14 mouse cellular contexts compared by ENCODE assay signal in the genomic region with DNA sequence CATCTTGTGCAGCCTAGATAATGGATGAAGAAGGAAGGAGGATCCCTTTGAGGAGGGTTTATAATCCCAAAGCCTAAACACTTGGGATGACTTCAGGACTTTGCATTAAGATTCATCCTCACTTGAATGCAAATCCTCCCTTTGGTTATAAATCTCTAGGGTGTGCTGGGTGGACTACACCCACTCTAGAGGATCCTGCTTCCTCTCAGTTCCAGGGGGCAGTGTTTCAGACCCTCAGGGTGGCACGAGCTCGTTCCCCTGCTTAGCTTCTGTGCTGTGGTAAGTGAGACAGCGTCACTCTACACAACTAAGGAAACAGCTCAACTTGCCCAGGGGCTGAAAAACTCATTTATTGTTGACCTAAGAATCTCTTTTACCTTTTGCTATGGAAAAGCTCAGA. TPM values are rescaled to one million over a fixed set of nuclear protein-coding genes. Genes with fewer than 3 reads are reported as not detected.
A peak's percentile ranks its signal among the peaks of the same experiment; 100 is the strongest.
DNase-seq lines count a peak whose midpoint lies in the region; ATAC-seq and TF ChIP-seq lines count a peak whose summit lies in the region.
"Had no signal": no experiment of that assay in that cellular context is flagged by ENCODE, and none has a peak within 500 bp of the region (broad histone marks: within the 10 kb centered on the region; RNA-seq: fewer than 3 reads in every experiment).

No protein-coding gene starts in this region.

- H3K4me2 ChIP-seq in kidney, embryonic 16.5 days (replicated peaks; ENCODE audit: low read depth, low read length): peak overlapping the region; percentile 71
- H3K4me2 ChIP-seq in intestine, embryonic 15.5 days (replicated peaks): peak overlapping the region; percentile 69
- peak overlapping the region; percentile 42 for H3K4me2 ChIP-seq in liver, postnatal 0 days (ENCODE audit: low read depth, low read length)

- no peak for TF ChIP-seq CTCF in liver, postnatal 0 days (IDR thresholded peaks at IDR 0.05; ENCODE audit: low read depth)

- peak overlapping the region; percentile 84 for H3K27ac ChIP-seq in kidney, embryonic 16.5 days (ENCODE audit: low read length)
- peak overlapping the region; percentile 52 for H3K27ac ChIP-seq in intestine, embryonic 15.5 days
- peak overlapping the region; percentile 16; the same call in 1 of the 2 replicates for H3K27ac ChIP-seq in liver, postnatal 0 days (ENCODE audit: low read depth)
- H3K27ac ChIP-seq: forebrain, embryonic 10.5 days; hindbrain, embryonic 15.5 days; neural tube, embryonic 13.5 days had no signal

- no peaks in the 10 kb centered on the region for H3K36me3 ChIP-seq in kidney, embryonic 16.5 days (ENCODE audit: insufficient read depth, low read length)
- H3K36me3 ChIP-seq in intestine, embryonic 15.5 days: no peaks in the 10 kb centered on the region
- no peaks in the 10 kb centered on the region for H3K36me3 ChIP-seq in liver, postnatal 0 days (replicated peaks; ENCODE audit: insufficient read depth, low read length)
- H3K36me3 ChIP-seq: forebrain, embryonic 10.5 days; heart, embryonic 12.5 days; hindbrain, embryonic 15.5 days; neural tube, embryonic 13.5 days had no signal

- peak; percentile 50 for ATAC-seq in kidney, embryonic 16.5 days (ENCODE audit: low FRiP score, low TSS enrichment)
- ATAC-seq in intestine, embryonic 15.5 days: peak; percentile 50
- ATAC-seq in liver, postnatal 0 days: no peak
- no peak for ATAC-seq in erythroblast, adult 5-6 weeks (replicated peaks; ENCODE audit: low FRiP score, poor library complexity, severe bottlenecking)

- no peaks in the 10 kb centered on the region for H3K9me3 ChIP-seq in kidney, embryonic 16.5 days (ENCODE audit: low read length)
- no peaks in the 10 kb centered on the region for H3K9me3 ChIP-seq in intestine, embryonic 15.5 days
- H3K9me3 ChIP-seq in liver, postnatal 0 days (ENCODE audit: low read length): no peaks in the 10 kb centered on the region
- H3K9me3 ChIP-seq: forebrain, embryonic 10.5 days; heart, embryonic 12.5 days; hindbrain, embryonic 15.5 days; neural tube, embryonic 13.5 days had no signal

- peaks cover 31% of the 10 kb centered on the region for H3K4me1 ChIP-seq in kidney, embryonic 16.5 days (ENCODE audit: insufficient read depth, low read length)
- H3K4me1 ChIP-seq in intestine, embryonic 15.5 days (replicated peaks): peaks cover 18% of the 10 kb centered on the region
- H3K4me1 ChIP-seq in liver, postnatal 0 days (ENCODE audit: insufficient read depth): peaks cover 6% of the 10 kb centered on the region

- H3K4me3 ChIP-seq in kidney, embryonic 16.5 days (ENCODE audit: low read length): peak overlapping the region; percentile 6; the same call in 1 of the 2 replicates
- no peak overlapping the region for H3K4me3 ChIP-seq in intestine, embryonic 15.5 days (replicated peaks)
- no peak overlapping the region for H3K4me3 ChIP-seq in liver, postnatal 0 days (ENCODE audit: low read depth, low read length)
- H3K4me3 ChIP-seq: forebrain, embryonic 10.5 days; heart, embryonic 12.5 days; neural tube, embryonic 13.5 days had no signal

- 0 out of 2 replicates have a peak, but pooled peaks cover 3% of the 10 kb centered on the region for H3K27me3 ChIP-seq in kidney, embryonic 16.5 days (ENCODE audit: insufficient read depth, low read length)
- no peaks in the 10 kb centered on the region for H3K27me3 ChIP-seq in intestine, embryonic 15.5 days (replicated peaks)
- H3K27me3 ChIP-seq in liver, postnatal 0 days (ENCODE audit: insufficient read depth, low read length): no peaks in the 10 kb centered on the region; the same call in 1 of the 2 replicates

- no peak overlapping the region; the same call in 1 of the 2 replicates for H3K9ac ChIP-seq in kidney, embryonic 16.5 days (replicated peaks; ENCODE audit: low read length)
- no peak overlapping the region for H3K9ac ChIP-seq in intestine, embryonic 15.5 days
- H3K9ac ChIP-seq in liver, postnatal 0 days (replicated peaks): no peak overlapping the region
- H3K9ac ChIP-seq: heart, embryonic 12.5 days; hindbrain, embryonic 15.5 days; neural tube, embryonic 13.5 days had no signal

- DNase-seq in embryo, embryonic 11 days: peak; percentile 9
- DNase-seq in embryo, embryonic 10 days (ENCODE audit: low spot score): no peak
- no peak for DNase-seq in kidney, adult 11 months
- no peak for DNase-seq in liver, postnatal 0 days
- no peak for DNase-seq in frontal cortex, postnatal 14 days (ENCODE audit: low spot score in 2 of 2)
- DNase-seq: adrenal gland, postnatal 36 days; midbrain, embryonic 14.5 days had no signal

- WGBS in kidney, embryonic 16.5 days: 6% methylated on average over 3 of the region's 3 CpGs
- WGBS in intestine, embryonic 15.5 days: 14% methylated on average over 3 of the region's 3 CpGs
- WGBS in liver, postnatal 0 days (ENCODE audit: insufficient replicate concordance): 21% methylated on average over 3 of the region's 3 CpGs

- TF ChIP-seq EP300 in liver, postnatal 0 days (IDR thresholded peaks at IDR 0.05; ENCODE audit: low read depth): no peak

RNA-seq across cellular contexts. Expression of a gene that starts 1.8 kb away (rescaled TPM):
- 31.2 and 34.1 TPM in 2 replicates for polyA plus RNA-seq in kidney, embryonic 16.5 days (2015; fragmentation: Nextera tagmentation; extraction: Ambion mirVana)
- 39.1 and 43.5 TPM in 2 replicates for polyA plus RNA-seq in intestine, embryonic 15.5 days (2015; fragmentation: Nextera tagmentation; extraction: Ambion mirVana)
- polyA plus RNA-seq in liver, postnatal 0 days (2015; fragmentation: Nextera tagmentation; extraction: Ambion mirVana): 5.1 and 6.2 TPM in 2 replicates
- not detected in 2 replicates for total RNA-seq in erythroblast, adult 5-6 weeks (2015; ENCODE audit: low replicate concordance)
- not detected in 2 replicates for total RNA-seq in erythroblast, adult 5-6 weeks (2017; ENCODE audit: low replicate concordance)

Comparison
In these comparisons a context has a peak if more than half of its experiments do, and no peak if none do; other contexts are left out.
1. ATAC-seq: peak in kidney, embryonic 16.5 days (single experiment) and intestine, embryonic 15.5 days (single experiment); none in liver, postnatal 0 days (single experiment) and erythroblast, adult 5-6 weeks (single experiment).
2. H3K27ac ChIP-seq: peak in every context shown above with its lines; median percentile 84 in kidney, embryonic 16.5 days; 52 in intestine, embryonic 15.5 days; 16 in liver, postnatal 0 days.
3. Peak in every context shown above with its lines, with median percentiles within 50 percentile points of each other: H3K4me2 ChIP-seq.